Mouse (Mus musculus): ENCODE measurements at regions not wholly inside any gene's neighbourhood (a gene's known extent, or its start where the extent isn't known, plus 50 kb on each side); places are given as distances from the start of the nearest gene placed in this dataset.

DNA sequence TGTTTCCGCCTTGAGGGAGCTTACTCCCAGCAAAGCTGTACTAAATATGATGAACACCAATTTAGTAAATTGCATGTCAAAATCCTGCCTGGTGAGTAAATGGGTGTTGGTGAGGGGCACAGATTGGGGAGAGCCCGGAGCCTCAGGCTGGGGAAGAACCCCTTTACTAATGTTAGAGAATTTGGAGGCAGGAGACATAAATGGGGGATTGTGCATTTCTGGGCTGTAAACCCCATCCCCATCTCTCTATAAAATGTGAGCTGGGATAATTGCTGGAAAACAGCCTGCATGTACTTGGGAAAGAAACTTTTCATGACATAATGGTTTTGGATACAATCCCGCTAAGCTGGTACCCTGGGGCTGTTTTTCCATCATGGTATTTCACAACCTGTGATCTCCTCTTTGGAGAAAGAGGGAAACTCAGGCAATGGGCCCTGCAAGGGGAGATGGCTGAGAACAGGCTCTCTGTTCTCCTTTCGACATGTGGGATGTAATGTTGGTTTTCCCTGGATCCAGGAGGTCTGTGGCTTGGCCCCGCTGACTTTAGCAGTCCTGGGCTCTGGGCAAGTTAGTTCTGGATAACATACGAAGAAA, 140.3 kb upstream of the Tmem45b start:
- no peak for DNase-seq (ENCODE audit: low spot score in 2 of 2)
- intact Hi-C loops (cut with DNase I), result no loop called here

DNA sequence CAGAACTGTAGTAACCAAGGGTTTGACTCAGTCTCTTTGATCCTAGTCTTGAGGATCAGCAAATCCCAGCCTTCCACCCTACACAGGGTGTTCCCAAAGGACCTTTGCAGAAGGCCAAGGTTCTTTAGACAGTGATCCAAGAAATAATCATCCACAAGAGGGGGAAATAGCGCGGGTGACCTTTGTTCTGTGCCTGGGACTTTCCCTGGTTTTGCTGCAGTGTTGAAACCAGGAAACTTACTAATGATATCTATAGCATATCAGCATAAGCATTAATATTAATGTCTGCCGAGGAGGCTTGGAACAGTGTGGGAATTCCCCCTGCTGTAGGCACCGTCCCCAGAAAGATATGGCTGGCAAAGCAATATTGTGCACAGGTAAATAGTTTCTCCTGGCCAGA, 138.4 kb upstream of the Tmem45b start:
- intact Hi-C loops (cut with DNase I), result no loop called here
- no peak for DNase-seq (ENCODE audit: low spot score in 2 of 2)

DNA sequence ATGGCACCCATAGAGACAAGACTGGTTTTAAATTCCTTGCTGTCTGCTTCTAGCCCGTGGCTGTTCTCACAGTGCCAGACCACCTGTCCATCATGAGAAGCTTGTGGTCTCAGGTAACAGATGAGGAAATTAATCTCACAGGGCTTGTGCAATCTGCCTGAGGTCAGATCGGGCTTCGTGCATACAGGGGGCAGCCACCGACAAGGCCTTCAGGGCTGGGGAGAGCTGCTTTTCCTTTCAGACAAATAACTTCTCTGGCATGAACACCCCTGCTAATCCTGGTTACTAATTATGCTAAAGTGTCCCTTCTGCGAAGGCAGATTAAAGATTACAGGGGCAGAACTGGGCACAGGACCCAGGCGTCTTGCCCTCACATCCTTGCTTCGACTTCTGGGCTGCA, 130.8 kb upstream of the Tmem45b start:
- intact Hi-C loops (cut with DNase I), result no loop called here
- no peak for DNase-seq (ENCODE audit: low spot score in 2 of 2)

DNA sequence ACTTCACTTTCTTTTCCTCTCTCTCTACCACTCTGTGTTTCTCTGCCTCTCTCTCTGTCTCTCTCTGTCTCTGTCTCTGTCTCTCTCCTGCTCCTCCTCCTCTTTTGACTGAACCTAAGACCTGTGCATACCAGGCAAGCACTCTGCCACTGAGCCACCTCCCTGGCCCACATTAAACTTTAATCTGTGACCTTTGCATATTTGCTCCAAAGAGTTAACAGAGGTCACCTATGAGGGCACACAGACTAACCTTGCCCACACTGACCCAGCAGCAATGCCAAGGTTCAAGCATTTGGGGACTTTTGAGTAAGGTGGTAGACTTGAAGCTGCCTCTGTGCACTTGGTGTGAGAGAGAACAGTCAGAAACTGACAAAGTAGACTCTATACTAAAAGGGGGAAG, 123.4 kb upstream of the Tmem45b start:
- intact Hi-C loops (cut with DNase I), result no loop called here
- DNase-seq (ENCODE audit: low spot score in 2 of 2), result no peak

DNA sequence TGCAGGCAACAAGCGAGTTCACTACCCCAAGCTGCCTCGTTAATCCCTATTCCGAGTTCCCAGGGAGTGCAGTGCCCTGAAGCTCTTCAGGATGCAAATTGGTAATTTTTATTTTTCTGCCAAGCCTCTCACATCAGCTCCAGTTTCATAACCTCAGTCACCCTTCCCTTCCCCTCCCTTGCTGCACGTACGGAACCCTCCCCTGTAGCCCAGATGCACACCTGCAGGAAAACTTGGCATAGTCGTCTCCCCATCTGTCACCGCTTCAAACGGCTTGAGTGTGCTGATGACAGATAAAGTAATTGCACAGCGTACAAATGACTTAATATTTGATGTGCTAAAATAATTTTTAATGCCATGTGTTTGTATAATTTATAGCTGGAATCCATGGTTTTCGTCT, 119.7 kb upstream of the Tmem45b start:
- DNase-seq (ENCODE audit: low spot score in 2 of 2), result no peak
- intact Hi-C loops (cut with DNase I), result no loop called here

DNA sequence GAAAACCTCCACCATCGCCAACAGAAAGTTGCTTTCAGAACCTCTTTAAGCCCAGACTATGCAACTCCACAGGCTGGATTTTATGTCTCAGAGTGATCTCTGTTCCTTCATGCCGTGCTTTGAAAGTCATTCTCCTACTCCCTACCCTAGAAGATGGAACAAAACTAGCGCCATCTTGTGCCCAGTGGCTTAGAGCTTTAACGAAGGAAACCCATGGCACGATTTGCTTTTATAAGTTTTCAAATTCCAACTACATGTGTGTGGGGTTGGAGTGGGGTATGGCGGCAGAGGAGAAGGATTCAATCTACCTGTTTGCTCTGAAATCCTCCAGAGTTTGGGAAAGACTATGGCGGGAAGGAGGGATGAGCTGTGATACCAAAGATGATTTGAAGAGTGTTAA, 118.7 kb upstream of the Tmem45b start:
- intact Hi-C loops (cut with DNase I), result no loop called here
- no peak for DNase-seq (ENCODE audit: low spot score in 2 of 2)

DNA sequence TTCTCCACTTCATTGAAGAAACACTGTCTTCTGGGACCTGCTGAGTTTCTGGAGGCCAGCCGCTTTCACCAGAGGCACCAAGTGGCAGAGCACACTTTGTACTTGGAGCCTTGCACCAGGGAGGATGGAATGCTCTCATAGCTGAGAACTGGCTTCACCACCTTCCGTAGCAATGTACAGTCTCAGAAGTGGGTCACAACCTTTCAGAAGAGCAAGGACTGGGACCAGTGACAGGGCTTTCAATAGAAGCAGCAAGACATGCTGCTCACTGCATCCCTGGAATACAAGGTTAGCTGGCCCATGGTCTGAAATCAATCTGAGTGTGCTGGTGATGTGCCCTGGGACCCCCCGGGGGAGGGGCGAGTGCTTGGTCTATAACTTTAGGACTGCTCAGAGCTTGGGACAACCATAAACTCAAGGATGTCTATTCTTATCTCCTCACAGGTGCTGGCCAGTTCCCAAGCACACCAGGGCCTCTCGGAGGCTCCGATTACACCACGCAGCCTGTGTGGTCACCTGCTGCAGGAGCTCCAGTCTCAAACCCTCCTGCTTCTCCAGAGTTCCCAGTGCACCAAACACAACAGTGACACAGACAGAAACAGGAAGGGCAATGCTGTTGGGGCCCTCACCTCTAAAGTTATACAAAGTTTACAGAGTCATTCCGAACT, 114.4 kb upstream of the Tmem45b start:
- no peak for DNase-seq (ENCODE audit: low spot score in 2 of 2)
- intact Hi-C loops (cut with DNase I), result loop anchor here (5.0 kb wide), 1 partner anchor 349 kb away; no protein-coding TSS in a partner anchor

DNA sequence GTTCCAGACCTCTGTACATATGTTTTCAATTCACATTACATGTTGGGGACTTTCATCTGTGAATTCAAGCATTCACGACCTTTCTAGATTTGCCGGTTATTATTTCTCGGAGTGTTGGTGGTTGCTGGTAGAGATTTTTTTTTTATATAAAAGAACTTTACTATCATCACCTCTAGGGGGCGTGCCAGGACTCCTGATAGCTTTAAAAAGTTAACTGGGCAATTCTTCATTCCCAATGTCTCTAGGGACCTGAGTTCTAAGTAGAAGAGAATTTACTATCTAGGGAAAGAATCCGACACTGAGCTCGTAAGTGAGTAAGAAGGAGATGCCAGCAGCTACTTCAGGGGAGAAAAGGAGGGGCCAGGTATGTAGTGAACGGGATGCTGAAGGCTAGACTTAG, 112.8 kb upstream of the Tmem45b start:
- peak; percentile 34 to 64 for DNase-seq (ENCODE audit: low spot score in 2 of 2)
- intact Hi-C loops (cut with DNase I), result loop anchor here (2.0 to 5.0 kb wide), 2 partner anchors 336 to 350 kb away; partner anchors contain the start of gene Barx2

DNA sequence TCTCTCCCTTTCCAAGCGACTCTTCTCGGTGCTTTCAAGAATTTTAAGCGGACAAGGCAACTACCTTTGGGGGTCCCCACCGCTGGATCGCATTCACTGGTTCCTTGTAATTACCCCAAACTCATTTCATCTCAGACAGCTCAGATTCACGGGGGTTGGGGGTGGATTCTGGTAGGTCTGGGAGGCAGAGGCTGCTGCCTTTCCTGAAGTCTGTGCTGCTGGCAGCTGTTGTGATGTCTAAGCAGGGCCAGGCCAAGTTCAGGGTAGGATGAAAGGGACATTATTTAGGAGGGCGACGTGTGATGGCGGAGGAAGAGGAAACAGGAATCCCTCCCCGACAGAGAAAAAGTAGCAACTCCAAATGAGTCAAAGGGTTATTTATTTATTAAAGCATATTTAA, 102.8 kb upstream of the Tmem45b start:
- DNase-seq (ENCODE audit: low spot score in 2 of 2), result no peak
- intact Hi-C loops (cut with DNase I), result loop anchor here (10.0 kb wide), 1 partner anchor 598 kb away; no protein-coding TSS in a partner anchor

DNA sequence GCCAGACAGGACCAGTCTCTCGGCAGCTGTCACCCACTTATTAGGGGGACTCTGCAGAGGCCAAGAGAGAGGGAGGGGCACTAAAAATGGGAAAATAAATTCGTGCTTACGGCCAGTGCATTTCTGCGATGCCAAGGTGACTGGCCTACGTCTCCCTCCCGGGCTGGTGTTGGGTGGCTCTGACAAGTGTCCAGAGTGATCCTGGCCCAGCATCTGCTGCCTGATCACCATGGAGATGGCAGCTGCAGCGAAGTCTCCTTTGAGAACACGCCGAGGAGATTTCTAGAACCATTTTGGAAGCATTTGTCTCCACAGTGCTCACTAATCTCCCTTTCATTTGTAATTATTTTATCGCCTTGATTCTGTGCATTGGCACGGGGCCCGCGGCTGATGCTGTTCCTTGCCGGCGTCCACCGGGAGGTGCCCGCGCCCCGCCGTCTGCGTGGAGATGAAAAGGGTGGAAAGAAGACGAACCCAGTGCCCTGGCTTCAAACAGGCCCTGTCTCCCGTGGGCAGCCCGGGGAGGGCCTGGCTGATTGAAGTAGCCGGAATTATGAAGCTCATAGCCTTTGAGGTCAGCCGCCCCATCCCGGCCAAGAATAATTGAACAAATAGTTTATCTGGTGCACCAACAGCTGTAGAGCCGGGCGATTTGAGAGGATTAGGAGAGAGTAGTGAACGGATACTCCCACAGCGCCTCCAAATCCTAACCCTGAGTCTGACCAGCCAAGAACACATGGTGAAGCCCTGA, 102.2 kb upstream of the Tmem45b start:
- DNase-seq (ENCODE audit: low spot score in 2 of 2), result no peak
- intact Hi-C loops (cut with DNase I), result loop anchor here (10.0 kb wide), 1 partner anchor 598 kb away; no protein-coding TSS in a partner anchor

DNA sequence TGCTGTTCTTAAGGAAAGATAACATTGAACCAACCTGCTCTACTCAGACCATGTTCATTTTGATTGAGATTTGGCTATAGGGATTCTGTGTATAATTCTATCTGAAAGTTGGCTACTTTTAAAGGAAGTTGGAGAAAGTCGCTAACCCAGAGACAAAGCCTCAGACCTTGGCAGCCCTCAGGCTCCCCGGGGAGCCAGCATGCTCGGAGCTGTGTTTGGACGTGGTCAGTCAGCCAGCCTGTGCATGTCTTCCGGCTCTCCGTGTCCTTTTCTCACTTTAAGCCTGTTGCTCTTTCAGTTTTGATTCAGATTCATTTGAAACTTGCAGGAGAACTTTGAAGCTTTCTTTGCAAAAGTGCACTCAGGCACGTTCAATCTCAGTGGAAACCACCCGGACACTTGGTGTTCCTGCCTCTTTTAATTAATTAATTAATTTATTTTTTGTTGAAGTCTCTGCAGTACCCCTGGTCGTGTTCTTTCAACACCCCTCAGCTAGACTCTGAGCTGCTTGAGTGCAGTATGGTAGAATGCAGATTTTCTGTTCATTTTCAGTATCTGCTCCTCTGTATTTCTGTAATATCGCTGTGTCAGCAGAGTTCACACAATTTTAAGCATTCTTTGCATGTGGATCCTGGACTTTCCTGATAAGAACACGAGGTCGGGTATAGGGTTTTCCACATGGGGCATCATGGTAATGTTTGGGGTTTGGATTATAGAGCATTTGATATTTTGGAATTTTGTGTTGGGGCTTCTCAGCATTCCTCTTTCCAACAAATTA, 100.9 kb upstream of the Tmem45b start:
- intact Hi-C loops (cut with DNase I), result loop anchor here (10.0 kb wide), 1 partner anchor 600 kb away; no protein-coding TSS in a partner anchor
- DNase-seq (ENCODE audit: low spot score in 2 of 2), result no peak

DNA sequence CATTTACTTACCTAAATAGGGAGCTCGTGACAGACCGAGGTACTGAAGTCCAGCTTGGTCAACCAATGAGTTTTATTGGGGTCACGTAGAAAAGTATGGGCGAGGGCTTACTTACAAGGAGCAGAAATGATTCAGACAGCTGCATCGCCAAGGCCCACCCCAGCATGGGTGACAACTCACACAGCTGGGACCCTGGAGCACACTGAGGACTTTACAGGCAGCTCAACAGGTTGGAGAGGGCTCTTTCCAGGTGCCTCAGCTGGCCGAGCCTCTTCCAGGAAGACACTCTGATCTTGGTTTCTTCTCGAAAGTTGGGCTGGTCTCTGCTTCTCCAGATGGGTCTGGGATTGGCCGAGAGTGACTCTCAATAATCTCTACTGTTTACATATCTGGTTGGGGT, 99.3 kb upstream of the Tmem45b start:
- no peak for DNase-seq (ENCODE audit: low spot score in 2 of 2)
- intact Hi-C loops (cut with DNase I), result loop anchor here (10.0 kb wide), 1 partner anchor 601 kb away; no protein-coding TSS in a partner anchor

DNA sequence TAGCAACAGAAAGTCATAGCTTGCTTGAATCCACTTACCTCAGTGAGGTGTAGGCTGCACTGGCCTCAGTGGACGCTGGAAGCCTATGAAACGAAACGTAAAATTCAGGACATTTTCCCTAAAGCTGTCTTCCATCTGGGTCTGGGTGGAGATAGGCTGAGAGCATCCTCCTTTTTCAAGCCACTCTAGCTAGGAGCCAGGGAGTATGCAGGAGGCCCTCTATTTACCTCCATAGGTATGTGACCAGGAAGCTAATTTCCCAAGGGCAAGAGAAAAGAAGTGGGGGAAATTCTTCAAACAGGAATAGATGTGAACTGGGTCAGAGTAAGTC, 95.9 kb upstream of the Tmem45b start:
- no peak for DNase-seq (ENCODE audit: low spot score in 2 of 2)
- intact Hi-C loops (cut with DNase I), result loop anchor here (10.0 kb wide), 1 partner anchor 605 kb away; no protein-coding TSS in a partner anchor

DNA sequence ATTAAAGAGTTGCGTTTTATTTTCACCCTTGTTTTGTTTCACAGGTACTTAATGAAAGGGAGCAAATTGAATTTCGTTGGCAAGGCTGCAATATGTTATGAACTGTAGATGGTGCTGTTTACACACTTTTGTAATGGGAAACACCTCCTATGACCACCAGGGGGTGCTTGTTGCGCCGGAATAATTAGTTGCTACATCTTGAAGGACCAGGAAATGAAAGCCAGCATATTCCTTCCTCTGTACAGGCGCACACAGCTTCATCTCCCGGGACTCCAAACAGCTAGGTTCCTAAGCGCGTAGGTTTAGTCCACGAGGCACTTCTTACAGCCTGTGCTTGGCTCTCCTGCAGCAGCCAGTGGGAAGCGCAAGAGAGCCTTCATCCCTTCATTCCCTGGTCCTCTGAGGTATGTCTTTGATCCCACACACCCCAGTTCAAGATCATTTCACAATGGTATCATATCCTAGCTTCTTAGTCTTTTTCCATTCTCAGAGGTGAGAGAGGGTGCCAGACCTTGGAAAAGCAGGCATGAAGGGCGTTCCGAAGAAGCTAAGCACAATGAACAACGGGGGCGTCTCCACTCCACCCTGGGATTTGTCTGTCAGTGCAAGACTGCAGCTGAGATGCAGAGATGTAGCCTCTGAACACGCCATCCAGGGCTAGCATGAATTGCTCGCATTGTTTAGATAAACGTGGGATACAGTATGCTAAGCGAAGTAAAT, 95.4 kb upstream of the Tmem45b start:
- DNase-seq (ENCODE audit: low spot score in 2 of 2), result peak; percentile 86 to 93
- intact Hi-C loops (cut with DNase I), result loop anchor here (1.0 to 10.0 kb wide), 5 partner anchors 355 to 785 kb away; partner anchors contain the start of gene Kcnj5

DNA sequence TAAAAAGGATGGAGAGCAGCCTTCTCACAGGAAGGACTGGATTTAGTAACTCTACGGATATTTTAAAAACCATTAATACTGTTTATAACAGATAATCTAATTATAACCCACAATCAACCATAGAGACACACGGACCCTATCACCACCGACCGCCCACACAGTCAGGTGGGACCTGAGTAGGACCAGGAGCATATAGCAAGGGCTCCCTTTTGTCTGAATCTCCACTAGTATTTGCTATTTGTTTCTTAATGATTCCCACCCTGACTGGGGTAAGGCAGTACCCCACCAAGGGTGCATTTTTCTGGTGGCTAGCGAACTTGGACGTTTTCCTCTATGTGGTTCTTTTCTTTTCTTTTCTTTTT, 79.4 kb upstream of the Tmem45b start:
- no peak for DNase-seq (ENCODE audit: low spot score in 2 of 2)
- intact Hi-C loops (cut with DNase I), result loop anchor here (5.0 kb wide), 1 partner anchor 126 kb away; no protein-coding TSS in a partner anchor

DNA sequence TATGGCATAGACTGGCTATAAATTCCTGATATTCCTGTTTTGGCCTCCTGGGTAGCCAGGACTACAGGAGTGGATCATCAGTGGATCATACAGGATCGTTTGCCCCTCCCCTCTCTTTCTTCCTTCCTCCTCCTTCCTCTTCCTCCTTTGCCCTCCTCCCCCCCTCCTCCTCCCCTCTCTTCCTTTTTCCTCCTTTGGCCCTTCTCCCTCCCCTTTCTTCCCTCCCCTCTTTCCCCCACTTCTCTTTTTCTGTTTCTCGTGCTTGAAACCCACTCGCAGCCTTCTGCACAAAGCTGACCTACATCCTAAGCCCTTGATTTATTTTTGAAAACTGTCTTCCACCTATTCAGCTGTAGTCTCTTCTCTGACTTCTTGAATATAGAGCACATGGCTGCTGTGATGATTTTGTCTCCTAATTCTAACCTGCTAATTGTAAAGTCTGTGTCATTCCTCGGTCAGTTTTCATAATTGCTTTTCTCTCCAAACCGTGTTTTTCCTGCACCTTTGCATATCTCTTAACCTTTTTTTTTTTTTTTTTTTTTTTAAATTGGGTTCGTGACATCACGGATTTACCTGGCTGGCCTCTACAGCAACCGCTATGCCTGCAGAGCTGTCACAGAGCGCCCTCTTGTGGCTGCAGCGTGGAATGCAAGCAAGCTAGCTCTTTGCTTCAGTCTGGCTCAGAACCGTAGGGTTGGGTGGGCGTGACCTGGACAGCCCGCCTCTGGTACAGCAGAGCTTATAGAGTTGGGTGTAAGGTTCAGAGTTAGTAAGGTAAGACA, 78.8 kb upstream of the Tmem45b start:
- intact Hi-C loops (cut with DNase I), result loop anchor here (5.0 kb wide), 1 partner anchor 126 kb away; no protein-coding TSS in a partner anchor
- peak; percentile 75 to 79 for DNase-seq (ENCODE audit: low spot score in 2 of 2)

DNA sequence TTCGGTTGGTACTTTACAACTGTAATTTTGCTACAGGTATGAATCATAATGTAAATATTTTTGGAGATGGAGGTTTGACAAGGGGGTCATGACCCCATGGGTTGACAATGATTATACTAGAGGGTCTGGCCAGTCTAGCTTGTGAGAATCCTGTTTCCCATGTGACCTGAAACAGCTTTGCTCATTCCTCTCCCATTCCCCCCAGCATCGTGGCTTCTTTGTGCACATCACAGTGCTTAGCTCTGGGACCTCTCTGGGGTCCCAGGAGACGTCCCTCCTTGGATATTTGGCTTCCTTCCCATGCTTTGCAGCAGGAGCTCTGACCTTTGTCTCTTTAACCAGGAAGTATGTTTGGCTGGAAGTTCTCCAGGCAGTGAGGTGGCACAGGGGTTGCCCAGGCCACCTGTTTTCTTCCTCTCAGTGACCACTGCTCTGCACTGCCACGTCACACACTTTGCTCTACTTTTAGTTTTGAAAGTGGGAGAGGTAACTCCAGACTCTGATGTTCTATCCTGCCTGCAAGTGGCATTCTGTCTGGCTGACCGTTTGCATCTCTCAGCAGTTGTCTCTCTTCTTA, 77.4 kb upstream of the Tmem45b start:
- intact Hi-C loops (cut with DNase I), result loop anchor here (5.0 kb wide), 1 partner anchor 124 kb away; no protein-coding TSS in a partner anchor

More for the DNA sequence above, 77.4 kb upstream of the Tmem45b start:
- no peak for DNase-seq (ENCODE audit: low spot score in 2 of 2)
